Mouse (Mus musculus): ENCODE measurements around the gene Hrh1.

- TF ChIP-seq MAX (IDR thresholded peaks at IDR 0.05) (no peak), USF1 (IDR thresholded peaks at IDR 0.05; ENCODE audit: low read depth) (no peak), CTCF (IDR thresholded peaks at IDR 0.05; ENCODE audit: control insufficient read depth, insufficient read depth, insufficient read length) (no peak), MYOD1 (IDR thresholded peaks at IDR 0.05; ENCODE audit: control insufficient read depth, insufficient read length, low read depth) (no peak), CEBPB (IDR thresholded peaks at IDR 0.05; ENCODE audit: low read depth) (no peak), FOSL1 (IDR thresholded peaks at IDR 0.05; ENCODE audit: insufficient read depth, low read length, poor library complexity, severe bottlenecking) (no peak)
Measured at GRCm38 (mm10) chr6:114387855-114388254, 9.9 kb upstream of the Hrh1 start.

Data from C2C12 (cell line).